Mouse (Mus musculus) heart, postnatal 25 days (tissue): ENCODE data around the gene Pdia3. TPM values are rescaled to one million over a fixed set of nuclear protein-coding genes. Genes with fewer than 3 reads are reported as not detected.
"Not testable (repeated sequence)": the region's sequence is repeated elsewhere in the genome, so short reads cannot be mapped to it uniquely, and the experiment has no call there.

ENCODE experiments used
- DNase-seq: peaks from one replicate; pipeline ENCODE4 v3.0.0; 2022; ENCODE audit warnings: low spot score
- intact Hi-C: fragments of 180-260 bp; cut with DNase I; formaldehyde crosslinking; loops from one replicate; pipeline ENCODE4 v1.15.1; 2025
- total RNA-seq, 2 experiments: library from RNA; stranded (reverse); gene quantifications; 2 replicates each; pipeline ENCODE4 v1.2.3; 2021

Gene Pdia3
- total RNA-seq, 2 experiments from 2014 or later = 146 to 167 TPM

GRCm38 (mm10) chr2:121441800-121442199 lies 28.2 kb downstream of the Pdia3 start:
- intact Hi-C loops = loop anchor here (10.0 kb wide), 1 partner anchor 933 kb away; no protein-coding TSS in a partner anchor
- DNase-seq = no peak

- intact Hi-C loops = loop anchor here (10.0 kb wide), 1 partner anchor 932 kb away; no protein-coding TSS in a partner anchor
- peak; percentile 22 for DNase-seq
Observed at GRCm38 (mm10) chr2:121442259-121443067, 28.9 kb downstream of the Pdia3 start.

GRCm38 (mm10) chr2:121443068-121443349 lies 29.4 kb downstream of the Pdia3 start:
- intact Hi-C loops = loop anchor here (10.0 kb wide), 1 partner anchor 932 kb away; no protein-coding TSS in a partner anchor
- DNase-seq = no peak

- DNase-seq = no peak
- intact Hi-C loops = loop anchor here (10.0 kb wide), 1 partner anchor 931 kb away; no protein-coding TSS in a partner anchor
Observed at GRCm38 (mm10) chr2:121444178-121444577, 30.6 kb downstream of the Pdia3 start, which contains the start of gene Ell3. Gene Ell3, minus strand, starts transcription at chr2:121444278.

- intact Hi-C loops = loop anchor here (10.0 kb wide), 1 partner anchor 930 kb away; no protein-coding TSS in a partner anchor
- no peak for DNase-seq
Observed at GRCm38 (mm10) chr2:121445117-121445516, 31.5 kb downstream of the Pdia3 start.

GRCm38 (mm10) chr2:121446506-121446905 lies 32.9 kb downstream of the Pdia3 start:
- intact Hi-C loops = loop anchor here (10.0 kb wide), 1 partner anchor 928 kb away; no protein-coding TSS in a partner anchor
- no peak for DNase-seq

- DNase-seq = no peak
- intact Hi-C loops = loop anchor here (10.0 kb wide), 1 partner anchor 928 kb away; no protein-coding TSS in a partner anchor
Observed at GRCm38 (mm10) chr2:121447006-121447405, 33.4 kb downstream of the Pdia3 start.

GRCm38 (mm10) chr2:121448136-121448535 lies 34.6 kb downstream of the Pdia3 start:
- intact Hi-C loops = loop anchor here (2.0 to 10.0 kb wide), 2 partner anchors 59 to 927 kb away; partner anchors contain the start of genes Mfap1a and Wdr76
- no peak for DNase-seq

- peak; percentile 100 for DNase-seq
- intact Hi-C loops = loop anchor here (1.0 to 10.0 kb wide), 3 partner anchors 25 to 926 kb away; partner anchors contain the start of genes Mfap1a, Mfap1b and Wdr76
Observed at GRCm38 (mm10) chr2:121448739-121449535, 35.4 kb downstream of the Pdia3 start, which contains the start of gene Serf2. Gene Serf2, plus strand, starts transcription at chr2:121449195.

GRCm38 (mm10) chr2:121449545-121450011 lies 36.0 kb downstream of the Pdia3 start:
- DNase-seq = no peak
- intact Hi-C loops = loop anchor here (1.0 to 10.0 kb wide), 3 partner anchors 25 to 925 kb away; partner anchors contain the start of genes Mfap1a, Mfap1b and Wdr76

- intact Hi-C loops = no loop called here
- DNase-seq = no peak
Observed at GRCm38 (mm10) chr2:121450093-121450492, 36.5 kb downstream of the Pdia3 start.

- no peak for DNase-seq
- intact Hi-C loops = no loop called here
Observed at GRCm38 (mm10) chr2:121452361-121452760, 38.8 kb downstream of the Pdia3 start.

GRCm38 (mm10) chr2:121452990-121453389 lies 39.4 kb downstream of the Pdia3 start, which contains the start of gene Hypk:
Gene Hypk, plus strand, starts transcription at chr2:121453290.
- no peak for DNase-seq
- intact Hi-C loops = no loop called here

- intact Hi-C loops = no loop called here
Observed at GRCm38 (mm10) chr2:121453917-121454316, 40.3 kb downstream of the Pdia3 start.

GRCm38 (mm10) chr2:121455534-121455933 lies 42.0 kb downstream of the Pdia3 start:
- no peak for DNase-seq
- intact Hi-C loops = no loop called here

More at GRCm38 (mm10) chr2:121453917-121454316, 40.3 kb downstream of the Pdia3 start:
- DNase-seq = no peak

GRCm38 (mm10) chr2:121456692-121457642 lies 43.4 kb downstream of the Pdia3 start, which contains the start of gene Serinc4:
Gene Serinc4, minus strand, starts transcription at chr2:121456781.
- DNase-seq = peak; percentile 74
- intact Hi-C loops = no loop called here

GRCm38 (mm10) chr2:121460071-121460470 lies 46.5 kb downstream of the Pdia3 start:
- intact Hi-C loops = no loop called here
- no peak for DNase-seq

- DNase-seq, intact Hi-C loops: not testable (repeated sequence)
Observed at GRCm38 (mm10) chr2:121468982-121469381, 55.4 kb downstream of the Pdia3 start.

- intact Hi-C loops, DNase-seq: not testable (repeated sequence)
Observed at GRCm38 (mm10) chr2:121472783-121473182, 59.2 kb downstream of the Pdia3 start.
